Mouse (Mus musculus) heart, adult 18-20 months (tissue): ENCODE measurements at regions not wholly inside any gene's neighbourhood (a gene's known extent, or its start where the extent isn't known, plus 50 kb on each side); places are given as distances from the start of the nearest gene placed in this dataset.

Experiments used
- DNase-seq, 2 experiments: peaks; one replicate each; pipeline ENCODE4 v3.0.0; 2021 to 2022; ENCODE audit warnings: mixed read lengths in 1 of 2

- DNase-seq: no peak
Observed at GRCm38 (mm10) chr8:103270815-103271553, 485.5 kb upstream of the Cdh11 start.

- DNase-seq: peak in 1 of 2 experiments; percentile 2
Observed at GRCm38 (mm10) chr8:103272305-103273079, 487.1 kb upstream of the Cdh11 start.

- no peak for DNase-seq
Observed at GRCm38 (mm10) chr8:103273476-103273875, 488.0 kb upstream of the Cdh11 start.

DNA sequence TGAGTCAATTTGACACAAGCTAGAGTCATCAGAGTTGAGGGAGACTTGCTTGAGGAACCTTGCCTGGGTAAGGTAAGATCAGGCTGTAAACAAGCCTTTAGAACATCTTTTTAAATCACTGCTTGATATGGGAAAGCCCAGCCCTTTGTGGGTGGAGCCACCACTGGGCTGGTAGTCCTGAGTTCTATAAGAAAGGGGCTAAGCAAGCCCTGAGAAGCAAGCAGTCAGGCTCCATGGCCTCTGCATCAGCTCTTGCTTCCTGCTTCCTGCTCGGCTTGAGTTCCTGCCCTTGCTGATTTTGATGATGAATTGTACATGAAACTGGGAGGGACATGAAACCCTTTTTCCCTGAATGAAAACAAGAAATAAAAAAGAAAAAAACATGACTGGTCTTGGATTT is 496.4 kb upstream of the Cdh11 start:
- DNase-seq: no peak

GRCm38 (mm10) chr8:103288561-103288974 is 503.1 kb upstream of the Cdh11 start:
- no peak for DNase-seq

- no peak for DNase-seq
Observed at GRCm38 (mm10) chr8:103292896-103293295, 507.5 kb upstream of the Cdh11 start.

GRCm38 (mm10) chr8:103306476-103307183 is 521.2 kb upstream of the Cdh11 start:
- DNase-seq: no peak

- DNase-seq: no peak
Observed at GRCm38 (mm10) chr8:103313576-103313975, 528.1 kb upstream of the Cdh11 start.

GRCm38 (mm10) chr8:103314279-103315022 is 529.0 kb upstream of the Cdh11 start:
- DNase-seq: no peak

GRCm38 (mm10) chr8:103315742-103316141 is 530.3 kb upstream of the Cdh11 start:
- no peak for DNase-seq

GRCm38 (mm10) chr8:103316691-103317091 is 531.2 kb upstream of the Cdh11 start:
- DNase-seq: no peak

GRCm38 (mm10) chr8:103317149-103317725 is 531.8 kb upstream of the Cdh11 start:
- DNase-seq: no peak

- DNase-seq: no peak
Observed at GRCm38 (mm10) chr8:103324016-103324665, 538.7 kb upstream of the Cdh11 start.

DNA sequence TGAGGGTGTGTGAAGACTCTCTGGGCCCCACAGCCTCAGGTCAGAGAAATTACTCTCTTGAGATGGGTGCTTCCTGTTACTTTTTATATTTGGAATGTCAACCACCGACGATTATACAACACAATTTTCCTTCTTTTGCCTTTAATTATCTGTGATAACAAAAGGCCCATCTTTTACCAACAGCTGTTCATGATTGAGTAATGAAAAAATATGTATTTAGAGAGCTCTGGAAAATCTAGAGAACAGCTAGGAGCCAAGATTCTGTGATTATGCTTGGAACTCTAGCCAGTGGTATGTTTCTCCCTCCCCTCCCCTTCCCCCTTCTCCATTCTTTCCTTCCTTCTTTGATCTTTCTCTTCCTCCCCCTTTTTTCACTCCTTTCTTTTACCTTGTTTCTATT is 546.0 kb upstream of the Cdh11 start:
- DNase-seq: no peak

DNA sequence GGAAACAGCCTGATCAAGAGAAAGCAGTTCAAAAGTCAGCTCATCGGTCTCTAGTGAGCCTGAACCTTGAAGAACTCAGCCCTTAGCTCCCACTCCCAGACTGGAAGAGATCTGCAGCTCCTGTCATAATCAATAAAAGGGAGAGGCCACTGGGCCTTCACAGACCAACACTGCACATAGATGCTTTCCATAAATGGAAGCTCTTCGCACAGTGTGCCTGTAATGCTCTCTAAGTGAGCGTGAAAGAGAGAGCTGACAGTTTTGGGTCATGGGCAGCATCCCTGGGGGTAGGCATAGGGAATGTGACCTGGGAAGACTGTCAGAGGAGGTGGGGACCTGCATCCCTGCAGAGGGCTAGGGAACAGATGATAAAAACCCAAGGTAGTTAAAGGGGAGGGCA is 551.9 kb upstream of the Cdh11 start:
- DNase-seq: no peak

GRCm38 (mm10) chr8:103339042-103339441 is 553.6 kb upstream of the Cdh11 start:
- no peak for DNase-seq

DNA sequence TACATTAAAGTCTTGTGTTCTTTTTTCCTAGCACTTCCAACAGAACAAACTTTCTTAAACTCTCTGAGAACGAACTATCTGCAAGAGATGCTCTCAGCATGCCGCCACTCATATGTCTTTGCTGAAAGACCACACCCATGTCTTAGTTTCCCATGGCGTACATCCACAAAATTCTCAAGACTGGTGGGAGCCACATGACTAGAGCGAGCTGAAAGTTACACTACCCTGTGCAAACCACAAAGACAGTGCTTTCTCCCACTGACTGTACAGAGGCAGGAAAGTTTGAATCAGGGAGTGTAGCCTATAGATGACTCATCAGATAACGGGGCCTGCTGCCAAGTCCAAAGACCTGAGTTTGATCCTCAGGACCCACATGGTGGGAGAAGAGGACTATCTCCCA is 554.5 kb upstream of the Cdh11 start:
- DNase-seq: no peak

GRCm38 (mm10) chr8:103343891-103344290 is 558.4 kb upstream of the Cdh11 start:
- no peak for DNase-seq

- no peak for DNase-seq
Observed at GRCm38 (mm10) chr8:103344871-103345270, 559.4 kb upstream of the Cdh11 start.

- no peak for DNase-seq
Observed at GRCm38 (mm10) chr8:103347158-103347871, 561.9 kb upstream of the Cdh11 start.

GRCm38 (mm10) chr8:103361713-103362112 is 576.3 kb upstream of the Cdh11 start:
- DNase-seq: no peak
